Mouse (Mus musculus) hindbrain, embryonic 15.5 days (tissue): ENCODE data around the gene Gm10309. TPM values are rescaled to one million over a fixed set of nuclear protein-coding genes. Genes with fewer than 3 reads are reported as not detected.
A peak's percentile ranks its signal among the peaks of the same experiment; 100 is the strongest.

Source experiments
- ATAC-seq: fragments of 200-750 bp; cut with Nextera tagmentation; 2 replicates; pipeline ENCODE4 v1.8.0; 2017; ENCODE audit warnings: low read depth, moderate number of reproducible peaks, moderate TSS enrichment; ENCODE audit not compliant: low FRiP score
- H3K27ac ChIP-seq: fragments of 300-500 bp; sonication (generic); replicated peaks from 2 replicates; pipeline ENCODE4 v1.5.1; 2015; ENCODE audit warnings: mild to moderate bottlenecking, inconsistent platforms
- H3K27me3 ChIP-seq: fragments of 300-500 bp; sonication (generic); 2 replicates; pipeline ENCODE4 v1.6.1; 2015; ENCODE audit warnings: control low read depth, inconsistent platforms
- H3K36me3 ChIP-seq: fragments of 300-500 bp; sonication (generic); 2 replicates; pipeline ENCODE4 v1.6.1; 2015; ENCODE audit warnings: control low read depth, inconsistent platforms
- H3K4me1 ChIP-seq: fragments of 300-500 bp; sonication (generic); replicated peaks from 2 replicates; pipeline ENCODE4 v1.6.1; 2015; ENCODE audit warnings: control low read depth, inconsistent platforms
- H3K4me2 ChIP-seq: fragments of 300-500 bp; sonication (generic); 2 replicates; pipeline ENCODE4 v1.6.1; 2015; ENCODE audit warnings: moderate library complexity, mild to moderate bottlenecking, inconsistent platforms
- H3K4me3 ChIP-seq: fragments of 300-500 bp; sonication (generic); 2 replicates; pipeline ENCODE4 v1.5.1; 2015; ENCODE audit warnings: mild to moderate bottlenecking, inconsistent platforms
- H3K9ac ChIP-seq: fragments of 300-500 bp; sonication (generic); 2 replicates; pipeline ENCODE4 v1.6.1; 2015; ENCODE audit warnings: inconsistent platforms
- H3K9me3 ChIP-seq: fragments of 300-500 bp; sonication (generic); 2 replicates; pipeline ENCODE4 v1.6.1; 2016; ENCODE audit warnings: control low read depth, inconsistent platforms
- WGBS: fragments of 180-500 bp; shearing (Covaris S2); methylation state at CpG from one replicate; pipeline ENCODE4 v1.1.7; 2015; 5-methylcytosine and 5-hydroxymethylcytosine counted together
- polyA plus RNA-seq: library from polyadenylated mRNA; unstranded; fragments of >200 nt; fragmentation: Nextera tagmentation; extraction: Ambion mirVana; gene quantifications from 2 replicates; pipeline ENCODE4 v1.2.1, GENCODE M21; 2015

Gene Gm10309
- polyA plus RNA-seq: 0.17 and 0.28 TPM in 2 replicates

GRCm38 (mm10) chr17:86505183-86505631 is at the start of gene Gm10309:
Gene Gm10309 (minus strand): TSS chr17:86505232.
- Histone ChIP-seq H3K9ac (no peak within 1 kb of the TSS), H3K27me3 (no peaks in the 10 kb centered on the region), H3K4me3 (no peak within 1 kb of the TSS), H3K4me2 (no peak within 1 kb of the TSS), H3K4me1 (0 out of 2 replicates have a peak, but pooled peaks cover 4% of the 10 kb centered on the region), H3K36me3 (no peaks in the 10 kb centered on the region), H3K27ac (no peak within 1 kb of the TSS), H3K9me3 (no peaks in the 10 kb centered on the region)
- WGBS: 92% methylated on average over 8 of the region's 8 CpGs
- no peak for ATAC-seq

GRCm38 (mm10) chr17:86551995-86552394 is 47.0 kb upstream of the Gm10309 start:
- Histone ChIP-seq H3K9me3 (no peaks in the 10 kb centered on the region), H3K27ac (no peak overlapping the region), H3K27me3 (no peaks in the 10 kb centered on the region), H3K4me1 (no peaks in the 10 kb centered on the region), H3K9ac (no peak overlapping the region), H3K36me3 (no peaks in the 10 kb centered on the region), H3K4me2 (no peak overlapping the region), H3K4me3 (no peak overlapping the region)
- ATAC-seq: no peak
- WGBS: 86% methylated on average over 6 of the region's 6 CpGs

- Histone ChIP-seq H3K36me3 (no peaks in the 10 kb centered on the region), H3K4me1 (no peaks in the 10 kb centered on the region), H3K4me3 (no peak overlapping the region), H3K9me3 (no peaks in the 10 kb centered on the region), H3K27me3 (no peaks in the 10 kb centered on the region), H3K4me2 (no peak overlapping the region), H3K9ac (no peak overlapping the region), H3K27ac (no peak overlapping the region)
- ATAC-seq: no peak
- WGBS: 91% methylated on average over 10 of the region's 10 CpGs
Observed at GRCm38 (mm10) chr17:86551561-86551960, 46.5 kb upstream of the Gm10309 start.

- 89% methylated on average over 10 of the region's 10 CpGs for WGBS
- H3K27me3 ChIP-seq: no peaks in the 10 kb centered on the region
- H3K9me3 ChIP-seq: no peaks in the 10 kb centered on the region
Observed at GRCm38 (mm10) chr17:86549128-86549527, 44.1 kb upstream of the Gm10309 start.

GRCm38 (mm10) chr17:86546529-86546928 is 41.5 kb upstream of the Gm10309 start:
- 26% methylated on average over 7 of the region's 7 CpGs for WGBS
- H3K9me3 ChIP-seq: no peaks in the 10 kb centered on the region
- H3K4me1 ChIP-seq: no peaks in the 10 kb centered on the region
- H3K4me2 ChIP-seq: no peak overlapping the region
- no peak for ATAC-seq
- no peak overlapping the region for H3K9ac ChIP-seq
- H3K4me3 ChIP-seq: no peak overlapping the region
- H3K27me3 ChIP-seq: no peaks in the 10 kb centered on the region
- no peak overlapping the region for H3K27ac ChIP-seq
- no peaks in the 10 kb centered on the region for H3K36me3 ChIP-seq

More at GRCm38 (mm10) chr17:86549128-86549527, 44.1 kb upstream of the Gm10309 start:
- H3K4me2 ChIP-seq: no peak overlapping the region
- no peak overlapping the region for H3K4me3 ChIP-seq
- no peaks in the 10 kb centered on the region for H3K36me3 ChIP-seq
- H3K9ac ChIP-seq: no peak overlapping the region
- H3K4me1 ChIP-seq: no peaks in the 10 kb centered on the region
- no peak for ATAC-seq
- H3K27ac ChIP-seq: no peak overlapping the region

GRCm38 (mm10) chr17:86539881-86540430 is 34.9 kb upstream of the Gm10309 start:
- Histone ChIP-seq H3K36me3 (no peaks in the 10 kb centered on the region), H3K27me3 (no peaks in the 10 kb centered on the region), H3K4me3 (no peak overlapping the region), H3K27ac (no peak overlapping the region), H3K4me1 (peaks cover 11% of the 10 kb centered on the region; the same call in 1 of the 2 replicates), H3K4me2 (no peak overlapping the region), H3K9me3 (no peaks in the 10 kb centered on the region), H3K9ac (no peak overlapping the region)
- 87% methylated on average over 18 of the region's 18 CpGs for WGBS
- ATAC-seq: no peak

GRCm38 (mm10) chr17:86535827-86536656 is 31.0 kb upstream of the Gm10309 start:
- 46% methylated on average over 22 of the region's 22 CpGs for WGBS
- H3K4me2 ChIP-seq: peak overlapping the region; percentile 38
- ATAC-seq: peak; percentile 73; the same call in 1 of the 2 replicates
- H3K4me1 ChIP-seq: peaks cover 19% of the 10 kb centered on the region
- H3K9me3 ChIP-seq: no peaks in the 10 kb centered on the region
- H3K4me3 ChIP-seq: 0 out of 2 replicates have a peak overlapping the region, but pooled peaks have one; percentile 1
- H3K9ac ChIP-seq: no peak overlapping the region
- H3K27me3 ChIP-seq: no peaks in the 10 kb centered on the region
- peak overlapping the region; percentile 46 for H3K27ac ChIP-seq
- no peaks in the 10 kb centered on the region for H3K36me3 ChIP-seq

- Histone ChIP-seq H3K9ac (no peak overlapping the region), H3K9me3 (no peaks in the 10 kb centered on the region), H3K4me2 (no peak overlapping the region), H3K27ac (peak overlapping the region; percentile 46), H3K27me3 (no peaks in the 10 kb centered on the region), H3K4me1 (peaks cover 19% of the 10 kb centered on the region), H3K36me3 (no peaks in the 10 kb centered on the region), H3K4me3 (no peak overlapping the region)
- WGBS: 66% methylated on average over 10 of the region's 10 CpGs
- ATAC-seq: peak; percentile 56; the same call in 1 of the 2 replicates
Observed at GRCm38 (mm10) chr17:86535096-86535495, 30.1 kb upstream of the Gm10309 start.

GRCm38 (mm10) chr17:86533549-86533851 is 28.5 kb upstream of the Gm10309 start:
- no peak overlapping the region for H3K4me3 ChIP-seq
- H3K27me3 ChIP-seq: no peaks in the 10 kb centered on the region
- no peak overlapping the region for H3K9ac ChIP-seq
- no peak for ATAC-seq
- WGBS: 84% methylated on average over 11 of the region's 11 CpGs
- no peak overlapping the region for H3K27ac ChIP-seq
- H3K4me2 ChIP-seq: no peak overlapping the region
- peaks cover 19% of the 10 kb centered on the region for H3K4me1 ChIP-seq
- H3K9me3 ChIP-seq: no peaks in the 10 kb centered on the region
- H3K36me3 ChIP-seq: no peaks in the 10 kb centered on the region

- 70% methylated on average over 17 of the region's 17 CpGs for WGBS
- no peaks in the 10 kb centered on the region for H3K9me3 ChIP-seq
- H3K4me2 ChIP-seq: no peak overlapping the region
- H3K4me1 ChIP-seq: peaks cover 19% of the 10 kb centered on the region
- no peak overlapping the region for H3K27ac ChIP-seq
- H3K36me3 ChIP-seq: no peaks in the 10 kb centered on the region
- no peak for ATAC-seq
- H3K27me3 ChIP-seq: no peaks in the 10 kb centered on the region
- H3K9ac ChIP-seq: no peak overlapping the region
- H3K4me3 ChIP-seq: no peak overlapping the region
Observed at GRCm38 (mm10) chr17:86532783-86533548, 27.9 kb upstream of the Gm10309 start.

GRCm38 (mm10) chr17:86531231-86531630 is 26.2 kb upstream of the Gm10309 start:
- Histone ChIP-seq H3K4me2 (no peak overlapping the region), H3K9me3 (no peaks in the 10 kb centered on the region), H3K4me3 (no peak overlapping the region), H3K4me1 (peaks cover 18% of the 10 kb centered on the region), H3K36me3 (no peaks in the 10 kb centered on the region), H3K27ac (no peak overlapping the region), H3K9ac (no peak overlapping the region), H3K27me3 (no peaks in the 10 kb centered on the region)
- WGBS: 91% methylated on average over 6 of the region's 6 CpGs
- no peak for ATAC-seq

- no peak overlapping the region for H3K4me3 ChIP-seq
- H3K27ac ChIP-seq: no peak overlapping the region
- H3K9ac ChIP-seq: no peak overlapping the region
- H3K4me2 ChIP-seq: no peak overlapping the region
- no peaks in the 10 kb centered on the region for H3K9me3 ChIP-seq
- no peak for ATAC-seq
- 81% methylated on average over 4 of the region's 4 CpGs for WGBS
- peaks cover 6% of the 10 kb centered on the region for H3K4me1 ChIP-seq
- no peaks in the 10 kb centered on the region for H3K27me3 ChIP-seq
- H3K36me3 ChIP-seq: no peaks in the 10 kb centered on the region
Observed at GRCm38 (mm10) chr17:86529411-86529810, 24.4 kb upstream of the Gm10309 start.
